Mouse (Mus musculus) erythroblast, embryonic 14.5 days (primary cell): Measurements from ENCODE around the gene Noxred1.

Experiments used
- GATA1 ChIP-seq: IDR thresholded peaks from 2 replicates; pipeline ENCODE4 v1.6.1; 2012; ENCODE audit warnings: low read length, inconsistent platforms, mixed read lengths
- TAL1 ChIP-seq: IDR thresholded peaks from 3 replicates; pipeline ENCODE4 v1.6.1; 2012; ENCODE audit warnings: low read length, inconsistent platforms, mixed read lengths

GRCm38 (mm10) chr12:87217596-87217995 is 20.9 kb downstream of the Noxred1 start:
- TF ChIP-seq GATA1 (no peak), TAL1 (no peak)
